Mouse (Mus musculus): ENCODE results near the gene Krtap15.

The Krtap15 gene

DNA sequence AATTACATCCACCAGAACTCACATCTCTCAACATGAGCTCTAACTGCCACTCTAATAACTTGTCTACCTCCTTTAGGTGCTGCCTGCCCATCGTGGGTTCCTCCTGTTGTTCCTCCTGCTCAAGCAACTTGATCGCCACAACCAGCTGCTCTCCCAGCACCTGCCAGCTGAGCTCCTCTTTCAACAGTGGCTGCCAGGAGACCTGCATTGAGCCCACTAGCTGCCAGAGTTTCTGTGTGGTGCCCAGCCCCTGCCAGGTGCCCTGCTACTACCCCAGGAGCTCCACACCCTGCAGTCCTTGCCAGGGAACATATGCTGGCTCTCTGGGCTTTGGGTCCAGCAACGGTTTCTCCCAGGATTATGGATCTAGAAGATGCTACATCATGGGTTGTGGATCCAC is at the start of gene Krtap15:
TSS of gene Krtap15 (plus strand) at position 150 of the 400 bp plus-strand sequence.
- in situ Hi-C loops (cut with MboI; ENCODE audit: low pct_unique_long_range_greater_than_20kb in 1 of 2, low sequenced_read_pairs in 2 of 2, unreplicated experiment in 1 of 2), result no loop called here

DNA sequence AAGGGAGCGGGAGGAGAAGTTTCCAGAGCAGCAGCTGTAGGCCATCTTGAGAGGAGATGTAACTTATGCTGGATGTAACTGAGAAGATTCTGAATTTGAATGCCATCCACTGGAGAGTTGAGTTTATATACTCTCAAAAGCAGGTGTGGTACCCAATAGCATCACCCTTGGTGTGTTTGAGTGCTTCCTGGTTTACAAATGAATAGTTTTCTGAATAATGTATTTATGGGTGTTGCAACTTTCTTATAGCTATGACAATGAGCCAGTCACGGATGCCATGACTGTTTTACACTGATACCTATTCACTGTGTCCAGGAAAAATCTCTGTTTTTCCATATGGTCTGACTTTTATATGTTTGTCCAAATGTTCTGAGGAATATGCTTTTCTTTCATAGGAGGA is 45.9 kb upstream of the Krtap15 start, which contains the start of gene 2310057N15Rik:
TSS of gene 2310057N15Rik (minus strand) at position 101 of the 400 bp plus-strand sequence.
- in situ Hi-C loops (cut with MboI; ENCODE audit: low pct_unique_long_range_greater_than_20kb in 1 of 2, low sequenced_read_pairs in 2 of 2, unreplicated experiment in 1 of 2), result no loop called here

DNA sequence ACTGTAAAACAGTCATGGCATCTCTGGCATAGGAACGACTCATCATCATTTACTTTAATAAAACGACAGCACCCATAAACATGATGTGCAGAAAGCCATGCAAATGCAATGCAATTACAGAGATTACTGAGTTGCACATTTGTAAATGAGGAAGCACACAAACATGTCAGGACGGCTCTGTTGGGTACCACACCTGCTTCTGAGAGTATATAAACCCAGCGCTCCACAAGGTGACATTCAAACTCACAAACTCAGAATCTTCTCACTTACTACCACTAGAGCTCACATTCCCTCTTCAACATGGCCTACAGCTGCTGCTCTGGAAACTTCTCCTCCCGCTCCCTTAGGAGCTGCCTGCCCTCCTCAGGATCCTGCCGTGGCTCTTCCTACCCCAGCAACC is 42.4 kb upstream of the Krtap15 start, which contains the start of gene Gm5965:
TSS of gene Gm5965 (plus strand) at position 301 of the 400 bp plus-strand sequence.
- in situ Hi-C loops (cut with MboI; ENCODE audit: low pct_unique_long_range_greater_than_20kb in 1 of 2, low sequenced_read_pairs in 2 of 2, unreplicated experiment in 1 of 2), result no loop called here

DNA sequence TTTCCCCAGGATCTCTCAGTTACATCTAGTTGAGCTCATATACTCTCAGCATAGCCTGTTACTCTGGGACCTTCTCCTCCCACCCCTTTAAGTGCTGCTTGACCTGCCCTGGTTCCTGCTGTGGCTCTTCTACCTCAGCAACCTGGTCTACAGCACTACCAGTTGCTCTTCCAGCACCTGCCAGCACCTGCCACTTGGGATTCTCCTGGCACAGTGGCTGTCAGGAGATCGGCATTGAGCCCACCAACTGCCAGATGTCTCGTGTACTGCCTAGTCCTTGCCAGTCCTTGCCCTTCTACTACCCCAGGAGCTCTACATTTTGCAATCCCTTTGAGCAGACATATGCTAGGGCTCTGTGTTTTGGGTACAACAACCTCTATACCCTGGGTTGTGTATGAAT is 33.2 kb upstream of the Krtap15 start:
- in situ Hi-C loops (cut with MboI; ENCODE audit: low pct_unique_long_range_greater_than_20kb in 1 of 2, low sequenced_read_pairs in 2 of 2, unreplicated experiment in 1 of 2), result no loop called here

DNA sequence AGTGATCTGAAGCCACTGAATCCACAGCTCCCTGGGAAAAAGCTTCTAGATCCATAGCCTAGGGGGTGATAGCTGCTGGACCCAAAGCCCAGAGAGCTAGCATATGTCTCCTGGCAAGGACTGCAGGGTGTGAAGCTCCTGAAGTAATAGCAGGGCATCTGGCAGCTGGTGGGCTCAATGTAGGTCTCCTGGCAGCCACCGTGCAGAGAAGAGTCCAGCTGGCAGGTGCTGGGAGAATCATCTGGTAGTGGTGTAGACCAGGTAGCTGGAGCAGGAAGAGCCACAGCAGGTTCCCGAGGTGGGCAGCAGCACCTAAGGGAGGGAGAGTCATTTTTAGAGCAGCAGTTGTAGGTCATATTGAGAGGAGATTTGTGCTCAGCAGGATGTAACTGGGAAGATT is 8.2 kb upstream of the Krtap15 start, which contains the start of gene Gm20741:
TSS of gene Gm20741 (minus strand) at position 394 of the 400 bp plus-strand sequence.
- in situ Hi-C loops (cut with MboI; ENCODE audit: low pct_unique_long_range_greater_than_20kb in 1 of 2, low sequenced_read_pairs in 2 of 2, unreplicated experiment in 1 of 2), result no loop called here

DNA sequence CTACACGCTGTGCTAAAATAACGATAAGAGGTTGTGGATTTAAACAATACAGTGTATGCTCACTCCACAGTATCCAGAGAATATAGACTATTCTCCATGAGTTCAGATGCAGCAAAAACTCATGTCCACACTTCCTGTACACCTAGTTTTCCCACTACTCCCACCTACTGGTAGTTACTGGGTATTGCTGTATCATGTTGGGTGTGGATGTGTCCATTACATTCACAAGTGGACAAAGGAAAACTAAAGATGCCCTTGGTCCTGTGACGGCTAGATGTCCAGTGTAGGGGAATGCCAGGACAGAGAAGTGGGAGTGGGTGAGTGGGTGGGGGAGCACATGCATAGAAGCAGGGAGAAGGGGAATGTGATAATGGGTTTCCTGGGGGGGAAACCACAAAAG is 3.7 kb downstream of the Krtap15 start:
- in situ Hi-C loops (cut with MboI; ENCODE audit: low pct_unique_long_range_greater_than_20kb in 1 of 2, low sequenced_read_pairs in 2 of 2, unreplicated experiment in 1 of 2), result no loop called here

DNA sequence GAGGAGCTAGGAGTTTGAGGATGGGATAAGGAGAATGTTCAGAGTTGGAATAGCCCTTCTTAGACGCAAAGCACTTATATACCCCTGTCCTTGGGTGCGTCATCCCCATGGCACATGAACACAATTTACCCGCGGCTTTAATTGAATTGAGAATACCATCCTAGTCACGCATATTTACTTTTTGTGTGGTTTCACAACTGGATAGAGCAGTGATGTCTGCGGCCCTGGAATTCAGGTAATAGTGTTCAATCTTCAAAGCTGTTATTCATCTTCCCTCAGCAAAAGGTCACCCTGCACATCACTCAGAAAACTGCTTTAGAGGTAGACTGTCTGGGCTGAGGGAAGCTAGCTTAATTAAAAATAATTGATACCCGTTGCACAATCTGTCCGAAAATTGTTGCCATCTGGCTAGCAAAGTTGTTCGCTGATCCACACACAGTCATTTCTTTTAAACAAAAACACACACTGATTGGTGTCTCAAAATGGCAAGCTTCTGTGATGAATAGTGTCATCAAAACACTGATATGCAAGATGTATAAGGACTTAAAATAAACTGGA is 6.2 kb downstream of the Krtap15 start, which contains the start of gene Krtap14:
TSS of gene Krtap14 (minus strand) at position 51 of the 558 bp plus-strand sequence.
- in situ Hi-C loops (cut with MboI; ENCODE audit: low pct_unique_long_range_greater_than_20kb in 1 of 2, low sequenced_read_pairs in 2 of 2, unreplicated experiment in 1 of 2), result no loop called here

DNA sequence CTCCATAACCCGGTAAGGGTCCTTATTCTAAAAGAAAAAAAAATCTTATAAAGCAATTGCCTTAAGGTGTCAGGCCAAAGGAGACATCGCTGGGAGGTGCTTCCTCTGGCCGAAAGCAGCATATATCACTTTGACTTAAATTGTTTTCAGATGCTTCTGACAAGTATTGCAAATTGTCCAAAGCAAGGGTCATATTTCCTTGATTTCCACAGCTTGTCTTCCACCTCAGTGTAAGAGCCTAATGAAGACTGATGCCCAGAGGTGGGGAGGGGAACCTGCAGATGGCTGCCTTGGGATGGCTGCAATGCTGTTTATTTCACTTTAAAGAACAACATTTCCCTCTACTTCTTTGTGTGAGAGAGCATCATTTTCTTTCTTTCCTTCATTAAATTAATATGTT is 7.0 kb downstream of the Krtap15 start:
- in situ Hi-C loops (cut with MboI; ENCODE audit: low pct_unique_long_range_greater_than_20kb in 1 of 2, low sequenced_read_pairs in 2 of 2, unreplicated experiment in 1 of 2), result no loop called here

DNA sequence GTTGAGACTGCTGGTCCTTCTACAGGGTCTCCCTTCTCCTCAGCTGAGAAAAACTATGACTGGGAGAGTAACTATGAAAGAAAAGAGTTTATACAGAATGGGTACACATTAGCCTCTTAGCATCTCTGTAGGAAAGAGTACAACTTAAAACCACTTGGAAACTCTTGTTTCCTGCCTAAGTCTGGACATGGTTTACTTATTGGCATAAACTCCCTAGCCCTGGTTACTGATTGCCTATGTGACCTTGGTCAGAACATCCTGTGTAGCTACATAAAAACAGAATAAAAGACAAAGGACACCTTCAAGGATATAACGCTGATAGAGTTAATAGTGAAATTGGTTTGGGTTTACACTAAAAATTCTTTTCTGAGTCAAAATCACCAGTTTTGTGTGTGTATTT is 27.3 kb downstream of the Krtap15 start:
- in situ Hi-C loops (cut with MboI; ENCODE audit: low pct_unique_long_range_greater_than_20kb in 1 of 2, low sequenced_read_pairs in 2 of 2, unreplicated experiment in 1 of 2), result no loop called here

DNA sequence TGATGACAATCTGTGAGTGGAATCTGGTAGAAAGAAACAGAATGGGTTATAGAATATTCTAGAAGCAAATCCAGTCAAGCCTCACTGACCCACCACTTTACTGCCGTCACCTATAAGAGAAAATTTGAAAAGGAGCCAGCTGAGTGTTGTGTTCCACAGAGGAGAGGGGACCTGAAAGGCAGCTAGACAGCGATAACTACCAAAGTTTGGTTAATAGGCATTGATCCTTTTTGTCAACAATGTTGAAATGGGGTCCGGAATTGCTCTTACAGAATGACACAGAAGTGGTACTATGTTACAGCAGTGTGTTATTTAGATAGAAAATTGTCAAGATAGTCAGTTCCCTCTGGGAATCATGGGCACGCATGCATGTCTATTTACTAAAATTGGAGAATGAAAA is 28.5 kb downstream of the Krtap15 start:
- in situ Hi-C loops (cut with MboI; ENCODE audit: low pct_unique_long_range_greater_than_20kb in 1 of 2, low sequenced_read_pairs in 2 of 2, unreplicated experiment in 1 of 2), result no loop called here

DNA sequence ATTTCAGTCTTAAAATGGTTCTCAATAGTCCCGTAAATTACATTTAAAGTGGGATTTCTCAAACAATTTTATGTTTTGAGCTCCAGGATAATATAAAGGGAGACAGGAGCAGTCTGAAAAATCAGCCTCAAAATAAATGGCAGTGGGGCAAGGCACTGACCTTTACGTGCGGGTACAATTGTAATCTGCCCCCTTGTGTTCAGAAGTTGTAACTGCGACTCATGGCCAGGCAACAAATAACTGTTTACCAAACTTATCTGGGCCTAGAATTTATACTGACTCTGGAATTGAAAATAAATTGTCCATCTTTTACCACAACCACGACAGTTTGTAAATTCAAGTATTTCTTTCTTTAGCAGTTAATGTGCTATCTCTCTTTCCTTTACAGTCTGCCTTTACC is 31.4 kb downstream of the Krtap15 start:
- in situ Hi-C loops (cut with MboI; ENCODE audit: low pct_unique_long_range_greater_than_20kb in 1 of 2, low sequenced_read_pairs in 2 of 2, unreplicated experiment in 1 of 2), result no loop called here

DNA sequence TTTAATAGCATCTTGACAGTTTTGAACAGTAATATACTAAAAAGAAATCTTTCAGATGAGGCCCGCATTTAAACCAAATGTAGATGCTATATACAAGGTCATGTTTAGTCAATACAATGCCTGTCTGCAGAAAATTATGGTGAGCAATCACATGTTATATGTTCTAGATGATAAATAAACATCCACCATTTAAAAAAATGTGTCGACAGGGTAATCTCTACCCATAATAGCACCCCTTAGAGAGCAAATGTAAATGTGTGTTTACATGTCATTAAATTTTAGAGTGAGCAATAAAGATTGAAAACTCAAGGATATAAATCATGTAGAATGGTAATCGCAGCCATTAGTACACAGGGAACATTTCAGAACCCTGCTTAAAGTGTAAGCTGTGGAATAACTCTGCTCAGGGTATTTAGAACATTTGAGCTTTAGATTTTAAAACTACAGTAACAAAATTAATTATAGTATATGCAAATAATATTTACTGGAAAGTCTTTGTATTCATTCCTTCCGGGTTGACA is 44.9 kb downstream of the Krtap15 start:
- in situ Hi-C loops (cut with MboI; ENCODE audit: low pct_unique_long_range_greater_than_20kb in 1 of 2, low sequenced_read_pairs in 2 of 2, unreplicated experiment in 1 of 2), result no loop called here

DNA sequence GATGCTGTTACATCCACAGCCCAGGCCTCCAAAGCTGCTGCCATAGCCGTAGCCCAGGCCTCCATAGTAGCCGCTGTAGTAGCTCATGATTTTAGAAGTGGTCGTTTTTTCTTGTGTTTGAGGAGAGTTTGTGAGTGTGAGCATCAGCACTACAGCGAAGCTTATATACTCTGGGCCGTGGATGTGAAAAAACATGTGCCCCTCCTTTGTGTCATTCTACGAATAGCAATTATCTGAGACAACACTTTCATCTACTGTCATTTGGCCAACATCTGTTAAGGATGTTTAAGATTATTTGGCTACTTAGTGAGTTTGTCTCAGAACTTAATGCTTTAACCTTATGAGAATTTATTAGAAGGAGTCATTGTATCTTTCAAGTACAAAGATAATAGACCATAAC is 49.3 kb downstream of the Krtap15 start, which contains the start of gene Krtap19-1:
TSS of gene Krtap19-1 (minus strand) at position 101 of the 400 bp plus-strand sequence.
- in situ Hi-C loops (cut with MboI; ENCODE audit: low pct_unique_long_range_greater_than_20kb in 1 of 2, low sequenced_read_pairs in 2 of 2, unreplicated experiment in 1 of 2), result no loop called here

DNA sequence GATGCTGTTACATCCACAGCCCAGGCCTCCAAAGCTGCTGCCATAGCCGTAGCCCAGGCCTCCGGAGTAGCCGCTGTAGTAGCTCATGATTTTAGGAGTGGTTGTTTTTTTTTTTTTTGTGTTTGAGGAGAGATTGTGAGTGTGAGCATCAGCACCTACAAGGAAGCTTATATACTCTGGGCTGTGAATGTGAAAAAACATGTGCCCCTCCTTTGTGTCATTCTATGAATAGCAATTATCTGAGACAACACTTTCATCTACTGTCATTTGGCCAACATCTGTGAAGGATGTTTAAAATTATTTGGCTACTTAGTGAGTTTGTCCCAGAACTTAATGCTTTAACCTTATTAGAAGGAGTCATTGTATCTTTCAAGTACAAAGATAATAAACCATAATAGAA is 54.2 kb downstream of the Krtap15 start, which contains the start of gene Krtap19-2:
TSS of gene Krtap19-2 (minus strand) at position 101 of the 400 bp plus-strand sequence.
- in situ Hi-C loops (cut with MboI; ENCODE audit: low pct_unique_long_range_greater_than_20kb in 1 of 2, low sequenced_read_pairs in 2 of 2, unreplicated experiment in 1 of 2), result no loop called here

DNA sequence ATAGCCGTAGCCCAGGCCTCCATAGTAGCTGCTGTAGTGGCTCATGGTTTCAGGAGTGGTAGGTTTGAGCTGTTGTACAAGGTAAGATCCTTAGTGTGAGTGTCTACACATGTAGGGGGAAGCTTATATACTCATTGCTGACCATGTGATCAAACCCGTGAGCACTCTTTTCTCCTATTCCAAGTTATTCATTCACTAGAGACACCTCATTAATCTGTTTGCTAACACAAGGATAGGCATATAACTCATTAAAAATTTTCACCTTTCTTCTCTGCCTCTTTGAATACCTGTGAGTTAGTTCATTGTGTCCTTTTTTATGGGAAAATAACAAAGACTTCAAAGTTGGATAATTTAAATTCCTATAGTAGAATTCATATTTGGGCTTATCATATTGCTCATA is 57.9 kb downstream of the Krtap15 start, which contains the start of gene Krtap19-3:
TSS of gene Krtap19-3 (minus strand) at position 101 of the 400 bp plus-strand sequence.
- in situ Hi-C loops (cut with MboI; ENCODE audit: low pct_unique_long_range_greater_than_20kb in 1 of 2, low sequenced_read_pairs in 2 of 2, unreplicated experiment in 1 of 2), result no loop called here
